Mouse (Mus musculus): ENCODE data around the gene Vgll2.
A peak's percentile ranks its signal among the peaks of the same experiment; 100 is the strongest.

Vgll2 gene

GRCm38 (mm10) chr10:52022413-52023212 is at the start of gene Vgll2:
Gene Vgll2 (plus strand): TSS chr10:52022502.
- DNase-seq (ENCODE audit: extremely low spot score, low spot score), result peak; percentile 75

GRCm38 (mm10) chr10:51975137-51975536 is 47.2 kb upstream of the Vgll2 start:
- no peak for DNase-seq (ENCODE audit: extremely low spot score, low spot score)

- DNase-seq (ENCODE audit: extremely low spot score, low spot score), result no peak
Measured at GRCm38 (mm10) chr10:51975587-51975986, 46.7 kb upstream of the Vgll2 start.

GRCm38 (mm10) chr10:51981651-51982050 is 40.7 kb upstream of the Vgll2 start:
- no peak for DNase-seq (ENCODE audit: extremely low spot score, low spot score)

DNA sequence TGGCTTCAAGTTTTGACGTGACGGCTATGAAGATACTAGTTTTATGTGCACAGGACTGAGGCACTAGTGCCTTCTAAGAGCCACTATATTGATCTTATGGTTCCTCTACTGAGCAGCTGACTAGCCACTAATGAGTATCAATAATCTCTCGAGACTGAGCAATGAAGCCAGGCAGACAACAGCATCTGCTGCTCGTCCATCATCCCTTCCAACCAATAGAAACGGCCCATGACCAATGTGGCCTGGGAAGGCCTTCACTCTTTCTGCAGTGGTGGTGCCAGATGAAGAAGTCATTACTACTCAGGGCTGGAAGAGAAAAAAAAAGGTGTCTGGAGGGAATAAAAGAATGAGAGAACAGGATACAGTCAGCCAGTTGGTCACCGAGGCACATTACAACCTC is 39.9 kb upstream of the Vgll2 start:
- DNase-seq (ENCODE audit: extremely low spot score, low spot score), result no peak

DNA sequence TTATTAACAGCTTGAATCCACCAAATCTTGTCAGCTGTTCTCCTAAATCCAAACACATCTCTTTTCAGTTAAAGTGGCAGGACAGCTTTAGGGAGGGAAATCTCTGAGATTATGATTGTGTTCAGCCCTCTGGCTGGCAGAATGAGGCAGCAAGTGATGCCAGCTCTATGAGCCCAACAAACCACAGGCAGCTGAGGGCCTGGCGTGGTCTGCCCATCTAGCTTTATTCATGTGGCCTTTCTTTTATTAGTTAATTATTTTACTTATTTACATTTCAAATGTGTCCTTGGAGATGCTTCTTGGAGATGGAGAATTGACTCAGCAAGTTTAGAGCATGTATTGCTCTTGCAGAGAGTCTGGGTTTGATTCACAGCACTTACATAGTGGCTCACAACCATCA is 3.8 kb upstream of the Vgll2 start:
- DNase-seq (ENCODE audit: extremely low spot score, low spot score), result no peak

DNA sequence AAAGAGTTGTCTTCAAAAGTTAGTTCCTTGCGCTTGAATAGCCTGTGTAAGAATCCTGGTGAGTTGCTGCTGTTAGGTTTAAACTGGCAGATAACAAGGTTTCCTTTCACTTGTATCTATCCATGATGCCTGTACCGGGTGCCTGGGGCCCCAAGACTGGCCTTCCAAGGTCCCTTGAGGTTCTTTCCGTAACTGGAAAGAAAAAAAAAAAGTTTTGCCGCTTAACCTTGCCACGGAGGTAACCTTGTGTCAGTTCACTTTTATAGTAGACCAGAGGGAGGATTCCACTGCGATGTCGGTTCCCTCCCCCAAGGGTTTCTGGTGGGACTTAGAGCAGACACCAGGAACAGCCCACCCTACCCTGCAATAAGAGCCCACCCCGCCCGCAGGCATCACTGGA is 1.1 kb upstream of the Vgll2 start:
- peak; percentile 51 for DNase-seq (ENCODE audit: extremely low spot score, low spot score)

- peak; percentile 51 for DNase-seq (ENCODE audit: extremely low spot score, low spot score)
Measured at GRCm38 (mm10) chr10:52021736-52022394, 437 bp upstream of the Vgll2 start.

GRCm38 (mm10) chr10:52023213-52024052 is 1.1 kb downstream of the Vgll2 start:
- peak; percentile 62 for DNase-seq (ENCODE audit: extremely low spot score, low spot score)

DNA sequence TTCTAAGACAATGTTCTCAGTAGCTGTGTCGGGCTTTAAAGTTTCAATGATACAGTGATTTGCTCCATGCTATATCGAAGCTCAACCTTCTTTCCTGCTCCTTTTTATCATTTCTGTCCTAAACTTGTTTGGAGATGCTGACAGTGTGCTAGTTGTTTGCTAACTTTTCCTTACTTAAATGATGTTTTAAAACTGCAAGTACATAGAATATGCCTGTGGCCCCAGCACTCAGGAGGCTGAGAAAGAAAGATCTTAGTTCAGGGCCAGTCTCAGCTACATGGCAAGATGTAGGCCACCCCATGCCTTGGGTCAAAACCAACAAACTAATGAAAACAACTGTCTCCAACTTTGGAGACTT is 1.7 kb downstream of the Vgll2 start:
- DNase-seq (ENCODE audit: extremely low spot score, low spot score), result no peak

- DNase-seq (ENCODE audit: extremely low spot score, low spot score), result peak; percentile 47
Measured at GRCm38 (mm10) chr10:52025291-52025690, 3.0 kb downstream of the Vgll2 start.

DNA sequence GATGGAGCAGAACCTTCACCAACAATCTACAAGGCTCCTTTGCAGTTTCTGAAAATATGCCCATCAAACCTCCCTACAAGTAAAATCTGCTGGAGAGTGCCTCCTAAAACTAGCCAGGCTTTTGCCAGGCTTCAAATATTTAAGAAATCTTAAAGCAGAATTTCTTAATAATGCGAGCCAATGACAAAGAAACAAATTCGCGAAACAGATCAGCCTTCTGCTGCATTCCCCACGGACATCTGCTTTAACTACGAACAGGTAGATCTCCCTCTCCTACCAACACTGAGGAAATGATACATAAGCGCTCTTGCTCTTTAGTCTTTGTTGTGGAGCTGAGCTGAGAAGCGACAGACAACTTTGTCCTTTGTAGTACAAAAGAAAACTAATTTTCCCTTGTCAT is 3.5 kb downstream of the Vgll2 start:
- DNase-seq (ENCODE audit: extremely low spot score, low spot score), result no peak

DNA sequence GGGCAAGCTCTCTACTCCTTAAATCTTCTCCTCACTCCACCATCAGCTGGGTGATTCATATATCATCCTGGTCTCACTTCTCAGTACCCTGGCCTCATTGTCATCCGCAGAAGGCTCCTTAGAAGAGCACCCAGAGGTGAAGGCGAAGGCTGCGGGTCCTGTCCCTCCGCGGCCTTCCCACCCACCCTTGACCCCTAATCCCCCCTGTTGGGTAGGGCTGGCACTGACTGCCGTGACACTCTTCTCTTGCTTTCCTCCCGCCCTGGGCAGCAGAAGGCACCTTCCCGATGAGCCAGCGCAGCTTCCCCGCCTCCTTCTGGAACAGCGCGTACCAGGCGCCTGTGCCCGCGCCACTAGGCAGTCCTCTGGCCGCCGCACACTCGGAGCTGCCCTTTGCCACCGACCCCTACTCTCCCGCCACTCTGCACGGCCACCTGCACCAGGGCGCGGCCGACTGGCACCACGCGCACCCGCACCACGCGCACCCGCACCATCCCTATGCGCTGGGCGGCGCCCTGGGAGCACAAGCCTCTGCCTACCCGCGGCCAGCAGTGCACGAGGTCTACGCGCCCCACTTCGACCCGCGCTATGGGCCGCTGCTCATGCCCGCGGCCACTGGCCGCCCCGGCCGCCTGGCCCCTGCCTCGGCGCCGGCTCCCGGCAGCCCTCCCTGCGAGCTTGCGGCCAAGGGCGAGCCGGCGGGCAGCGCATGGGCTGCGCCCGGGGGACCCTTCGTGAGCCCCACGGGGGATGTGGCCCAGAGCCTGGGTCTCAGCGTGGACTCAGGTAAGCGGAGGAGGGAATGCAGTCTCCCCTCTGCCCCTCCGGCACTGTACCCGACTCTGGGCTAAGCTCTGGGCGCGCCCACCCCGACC is 5.1 kb downstream of the Vgll2 start:
- peak; percentile 61 for DNase-seq (ENCODE audit: extremely low spot score, low spot score)

DNA sequence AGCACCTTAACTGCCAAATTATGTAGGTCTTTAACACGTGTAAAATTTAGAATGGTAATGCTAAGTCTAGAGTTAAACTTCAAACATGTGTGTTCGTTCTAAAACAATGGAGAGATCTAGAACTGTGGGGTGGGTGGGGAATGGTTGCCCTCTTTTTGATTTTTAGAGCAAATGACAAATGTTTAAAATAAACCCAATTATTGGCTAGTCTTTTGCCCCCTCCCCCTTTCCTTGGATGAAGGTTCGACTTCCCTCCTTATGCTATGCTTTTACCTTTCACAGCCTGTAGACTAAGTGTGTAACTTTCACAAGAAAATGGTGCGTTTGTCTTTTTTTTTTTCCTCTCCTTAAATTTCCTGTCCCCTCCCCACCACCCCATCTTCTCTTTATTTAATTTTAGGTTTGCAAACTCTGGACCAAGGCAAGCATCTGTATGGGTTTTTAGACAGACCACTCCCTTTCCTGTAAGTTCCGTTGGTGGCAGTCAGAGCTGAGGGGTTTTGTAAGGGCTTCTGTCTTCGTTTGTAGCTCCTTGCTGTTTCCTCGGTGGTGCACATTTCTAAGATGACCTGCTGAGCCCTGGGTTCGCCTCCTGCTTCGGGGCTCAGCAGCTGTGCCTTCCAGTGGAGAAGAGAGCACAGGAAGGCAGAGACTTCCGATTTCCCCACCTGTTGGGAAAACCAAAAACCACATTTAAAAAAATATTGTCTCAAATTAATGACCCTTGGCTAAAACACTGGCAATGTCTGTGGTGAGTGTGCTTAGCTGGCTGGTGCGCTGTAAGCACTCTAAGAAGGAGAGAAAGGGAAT is 6.5 kb downstream of the Vgll2 start:
- peak; percentile 22 for DNase-seq (ENCODE audit: extremely low spot score, low spot score)

- peak; percentile 29 for DNase-seq (ENCODE audit: extremely low spot score, low spot score)
Measured at GRCm38 (mm10) chr10:52029421-52030080, 7.2 kb downstream of the Vgll2 start.

DNA sequence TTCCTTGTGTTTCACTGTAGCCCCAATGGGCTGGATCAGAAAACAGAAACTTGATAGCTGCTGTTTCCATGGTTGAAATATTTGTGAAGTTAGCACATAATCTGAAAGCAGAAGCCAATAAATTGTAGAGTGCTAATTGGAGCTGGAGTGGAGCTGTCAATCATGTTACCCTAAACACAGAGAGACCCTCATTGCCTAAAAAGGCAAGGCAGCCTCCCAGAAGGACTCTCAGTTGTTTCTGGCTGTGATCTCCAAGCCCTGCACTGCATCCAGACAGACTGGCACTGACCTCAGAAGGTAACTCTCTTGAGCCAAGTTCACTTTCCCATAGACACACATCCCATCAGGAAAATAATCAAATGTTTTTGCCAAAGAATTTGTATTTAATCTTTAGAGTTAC is 11.4 kb downstream of the Vgll2 start:
- DNase-seq (ENCODE audit: extremely low spot score, low spot score), result no peak

DNA sequence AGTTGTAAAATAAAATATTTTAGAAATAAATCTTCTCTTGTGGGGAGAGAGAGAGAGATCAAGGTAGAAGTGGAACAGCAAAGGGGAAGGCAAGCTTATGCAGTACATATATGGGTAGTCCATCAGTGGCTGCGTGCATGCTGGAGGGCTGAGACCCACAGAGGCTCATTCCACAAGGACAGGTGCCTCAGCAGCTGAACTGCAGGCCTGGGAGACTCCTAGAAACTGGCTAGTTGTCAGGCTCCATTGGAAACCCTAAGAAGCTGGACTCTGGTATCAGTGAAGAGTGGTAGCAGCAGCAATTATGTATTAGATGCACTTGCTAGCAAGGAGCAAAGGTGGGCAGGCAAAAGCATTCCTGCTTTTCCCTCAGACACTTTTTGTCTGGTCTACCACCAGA is 17.1 kb downstream of the Vgll2 start:
- no peak for DNase-seq (ENCODE audit: extremely low spot score, low spot score)

DNA sequence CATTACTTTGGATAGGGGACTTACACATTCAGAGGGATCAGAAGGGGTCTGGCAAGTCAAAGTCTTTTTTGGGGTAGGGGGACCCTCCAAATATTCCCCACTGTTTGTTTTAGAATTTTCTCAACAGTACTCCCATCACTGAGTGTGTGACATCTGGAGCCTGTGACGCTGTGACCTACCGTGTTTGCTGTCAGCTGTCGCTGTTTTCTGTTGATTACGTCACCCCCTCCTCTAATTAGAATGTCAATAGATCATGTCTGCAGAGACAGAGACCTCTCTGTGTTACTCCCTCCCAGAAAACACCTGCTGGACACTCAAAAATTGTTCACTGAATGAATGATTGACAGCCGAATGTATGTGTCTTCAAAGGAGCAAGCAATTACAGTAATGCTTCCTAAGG is 20.8 kb downstream of the Vgll2 start:
- DNase-seq (ENCODE audit: extremely low spot score, low spot score), result no peak

GRCm38 (mm10) chr10:52048287-52048686 is 26.0 kb downstream of the Vgll2 start:
- DNase-seq (ENCODE audit: extremely low spot score, low spot score), result no peak

GRCm38 (mm10) chr10:52072482-52072881 is 50.2 kb downstream of the Vgll2 start:
- peak; percentile 25 for DNase-seq (ENCODE audit: extremely low spot score, low spot score)
